Mouse (Mus musculus) liver, embryonic 15.5 days (tissue): ENCODE measurements around the gene Ube2h. TPM values are rescaled to one million over a fixed set of nuclear protein-coding genes. Genes with fewer than 3 reads are reported as not detected.
A peak's percentile ranks its signal among the peaks of the same experiment; 100 is the strongest.
"Not testable (repeated sequence)": the region's sequence is repeated elsewhere in the genome, so short reads cannot be mapped to it uniquely, and the experiment has no call there.

Experiments
- ATAC-seq: fragments of 200-750 bp; cut with Nextera tagmentation; 2 replicates; pipeline ENCODE4 v1.8.0; 2017; ENCODE audit warnings: moderate number of reproducible peaks, mild to moderate bottlenecking, moderate library complexity; ENCODE audit not compliant: insufficient read depth
- H3K27ac ChIP-seq: fragments of 300-500 bp; sonication (generic); replicated peaks from 2 replicates; pipeline ENCODE4 v1.5.1; 2015; ENCODE audit warnings: mild to moderate bottlenecking, inconsistent platforms
- H3K27me3 ChIP-seq: fragments of 300-500 bp; sonication (generic); 2 replicates; pipeline ENCODE4 v1.6.1; 2015; ENCODE audit warnings: mild to moderate bottlenecking, inconsistent platforms
- H3K36me3 ChIP-seq: fragments of 300-500 bp; sonication (generic); replicated peaks from 2 replicates; pipeline ENCODE4 v1.6.1; 2015; ENCODE audit warnings: moderate library complexity, mild to moderate bottlenecking, inconsistent platforms
- H3K4me1 ChIP-seq: fragments of 300-500 bp; sonication (generic); replicated peaks from 2 replicates; pipeline ENCODE4 v1.6.1; 2015; ENCODE audit warnings: inconsistent platforms
- H3K4me2 ChIP-seq: fragments of 300-500 bp; sonication (generic); 2 replicates; pipeline ENCODE4 v1.6.1; 2015; ENCODE audit warnings: moderate library complexity, mild to moderate bottlenecking, inconsistent platforms
- H3K4me3 ChIP-seq: fragments of 300-500 bp; sonication (generic); replicated peaks from 2 replicates; pipeline ENCODE4 v1.5.1; 2015; ENCODE audit warnings: mild to moderate bottlenecking, inconsistent platforms
- H3K9ac ChIP-seq: fragments of 300-500 bp; sonication (generic); 2 replicates; pipeline ENCODE4 v1.6.1; 2015; ENCODE audit warnings: moderate library complexity, mild to moderate bottlenecking, inconsistent platforms
- H3K9me3 ChIP-seq: fragments of 300-500 bp; sonication (generic); replicated peaks from 2 replicates; pipeline ENCODE4 v1.6.1; 2016; ENCODE audit warnings: inconsistent platforms
- WGBS: fragments of 180-500 bp; shearing (Covaris S2); methylation state at CpG from one replicate; pipeline ENCODE4 v1.1.7; 2015; ENCODE audit warnings: mixed read lengths; ENCODE audit not compliant: insufficient replicate concordance; 5-methylcytosine and 5-hydroxymethylcytosine counted together
- polyA plus RNA-seq: library from polyadenylated mRNA; unstranded; fragments of >200 nt; fragmentation: Nextera tagmentation; extraction: Ambion mirVana; gene quantifications from 2 replicates; pipeline ENCODE4 v1.2.1, GENCODE M21; 2015

Ube2h gene
- polyA plus RNA-seq, 1 experiment from 2014 or later = 33.8 TPM

GRCm38 (mm10) chr6:30325932-30326501 lies 21.7 kb upstream of the Ube2h start:
- Histone ChIP-seq H3K27me3 (peaks cover 28% of the 10 kb centered on the region), H3K4me2 (peak overlapping the region; percentile 21; the same call in 1 of the 2 replicates), H3K9ac (no peak overlapping the region), H3K27ac (peak overlapping the region; percentile 51; the same call in 1 of the 2 replicates), H3K9me3 (no peaks in the 10 kb centered on the region), H3K4me3 (no peak overlapping the region), H3K4me1 (peaks cover 14% of the 10 kb centered on the region), H3K36me3 (no peaks in the 10 kb centered on the region)
- ATAC-seq = no peak
- 7% methylated on average over 3 of the region's 4 CpGs for WGBS

- ATAC-seq = no peak
- Histone ChIP-seq H3K4me3 (no peak overlapping the region), H3K27ac (no peak overlapping the region), H3K36me3 (no peaks in the 10 kb centered on the region), H3K9ac (no peak overlapping the region), H3K4me1 (peaks cover 3% of the 10 kb centered on the region; the same call in 1 of the 2 replicates), H3K27me3 (no peaks in the 10 kb centered on the region; the same call in 1 of the 2 replicates), H3K4me2 (no peak overlapping the region), H3K9me3 (no peaks in the 10 kb centered on the region)
- 30% methylated on average over 4 of the region's 4 CpGs for WGBS
Observed at GRCm38 (mm10) chr6:30321002-30321401, 16.7 kb upstream of the Ube2h start.

DNA sequence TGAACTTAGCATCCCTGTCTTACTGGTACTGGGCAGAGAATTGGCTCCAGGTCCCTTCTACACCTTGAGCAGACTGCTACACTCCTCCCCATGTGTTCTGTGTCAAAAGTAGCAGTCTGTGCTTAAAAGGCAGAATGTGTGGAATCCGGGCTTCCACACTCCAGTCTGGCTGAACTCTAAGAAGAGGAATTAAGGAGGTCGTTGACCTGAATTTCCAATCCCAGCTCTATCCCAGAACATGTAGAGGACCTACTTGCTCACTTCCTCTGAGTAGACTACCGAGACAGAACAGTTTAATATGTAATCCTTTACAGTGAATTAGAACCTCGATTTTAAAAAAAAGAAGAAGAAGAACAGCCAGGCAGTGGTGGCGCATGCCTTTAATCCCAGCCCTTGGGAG lies 14.9 kb upstream of the Ube2h start:
- Histone ChIP-seq H3K27ac (no peak overlapping the region), H3K9me3 (no peaks in the 10 kb centered on the region), H3K27me3 (no peaks in the 10 kb centered on the region; the same call in 1 of the 2 replicates), H3K4me3 (no peak overlapping the region), H3K9ac (no peak overlapping the region), H3K36me3 (no peaks in the 10 kb centered on the region), H3K4me2 (no peak overlapping the region), H3K4me1 (no peaks in the 10 kb centered on the region)
- 57% methylated on average over 5 of the region's 5 CpGs for WGBS
- no peak for ATAC-seq

DNA sequence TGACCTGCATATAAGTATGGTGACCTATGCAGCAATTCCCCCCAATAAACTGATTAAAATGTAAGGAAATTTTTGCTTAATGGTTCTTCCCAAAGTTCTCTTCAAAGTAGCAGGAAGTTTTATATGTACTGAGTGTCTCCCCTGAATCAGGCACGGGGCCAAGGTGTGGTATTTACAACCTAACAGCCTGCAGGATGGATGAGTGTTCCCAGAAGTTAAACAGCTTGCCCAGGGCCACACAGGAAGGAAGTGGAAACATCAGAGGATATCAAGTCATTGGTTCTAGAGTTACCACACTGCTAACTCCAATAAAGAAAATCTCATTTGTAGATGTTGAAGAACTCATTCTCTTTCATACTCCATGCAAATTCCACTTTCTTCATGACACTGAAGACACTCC lies 7.7 kb upstream of the Ube2h start:
- H3K36me3 ChIP-seq = no peaks in the 10 kb centered on the region
- WGBS = 37% methylated on average over 1 of the region's 1 CpGs
- H3K9ac ChIP-seq = no peak overlapping the region
- ATAC-seq = no peak
- no peaks in the 10 kb centered on the region for H3K9me3 ChIP-seq
- H3K27ac ChIP-seq = no peak overlapping the region
- peaks cover 27% of the 10 kb centered on the region for H3K4me1 ChIP-seq
- H3K4me3 ChIP-seq = no peak overlapping the region
- H3K27me3 ChIP-seq = no peaks in the 10 kb centered on the region
- H3K4me2 ChIP-seq = no peak overlapping the region

DNA sequence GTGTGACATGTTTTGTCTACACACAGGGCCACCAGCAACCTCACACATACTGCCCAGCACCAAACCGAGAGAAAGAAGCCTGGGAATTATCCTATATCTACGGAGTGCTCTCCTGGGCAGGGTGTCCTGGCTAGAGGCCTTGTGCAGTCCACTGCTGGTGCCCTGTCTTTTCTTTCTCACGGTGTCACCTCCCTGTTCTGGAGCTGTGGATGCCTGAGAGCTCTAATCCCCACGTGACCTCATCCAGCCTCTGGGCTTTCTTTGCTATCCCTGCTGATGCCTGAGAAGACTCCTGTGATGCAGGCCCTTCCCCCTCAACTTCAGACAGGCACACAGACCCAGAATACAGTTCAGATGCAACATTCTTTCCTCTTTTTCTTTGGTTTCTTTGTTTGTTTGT lies 4.4 kb upstream of the Ube2h start:
- 70% methylated on average over 4 of the region's 4 CpGs for WGBS
- no peak for ATAC-seq
- peak overlapping the region; percentile 56; the same call in 1 of the 2 replicates for H3K4me2 ChIP-seq
- H3K9ac ChIP-seq = no peak overlapping the region; the same call in 1 of the 2 replicates
- peaks cover 52% of the 10 kb centered on the region for H3K4me1 ChIP-seq
- H3K27me3 ChIP-seq = no peaks in the 10 kb centered on the region
- H3K27ac ChIP-seq = peak overlapping the region; percentile 94
- no peak overlapping the region for H3K4me3 ChIP-seq
- H3K36me3 ChIP-seq = no peaks in the 10 kb centered on the region
- no peaks in the 10 kb centered on the region for H3K9me3 ChIP-seq

DNA sequence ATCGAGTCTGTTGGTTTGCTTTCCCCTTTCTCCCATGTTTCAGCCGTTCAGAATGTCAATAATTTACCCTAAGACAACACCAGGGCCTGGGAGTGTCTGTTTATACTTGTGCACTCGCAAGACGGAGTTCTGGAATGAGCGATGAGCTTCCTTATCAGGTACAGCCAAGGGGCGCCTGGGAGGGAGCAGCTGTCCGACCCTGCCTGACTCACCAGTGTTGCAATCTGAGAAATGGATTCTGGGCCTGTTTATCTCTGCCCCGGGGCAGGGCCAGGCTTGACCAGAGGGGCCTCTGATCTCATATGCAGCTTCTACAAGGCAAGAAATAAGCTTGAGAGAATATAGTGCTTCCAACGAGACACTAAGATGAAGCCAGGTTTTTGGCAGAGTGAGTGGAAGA lies 3.4 kb upstream of the Ube2h start:
- Histone ChIP-seq H3K27ac (peak overlapping the region; percentile 94), H3K27me3 (no peaks in the 10 kb centered on the region), H3K36me3 (no peaks in the 10 kb centered on the region), H3K4me1 (peaks cover 61% of the 10 kb centered on the region), H3K9me3 (no peaks in the 10 kb centered on the region), H3K4me2 (peak overlapping the region; percentile 56), H3K4me3 (peak overlapping the region; percentile 14), H3K9ac (peak overlapping the region; percentile 41)
- WGBS = 5% methylated on average over 9 of the region's 9 CpGs
- peak; percentile 88 for ATAC-seq

DNA sequence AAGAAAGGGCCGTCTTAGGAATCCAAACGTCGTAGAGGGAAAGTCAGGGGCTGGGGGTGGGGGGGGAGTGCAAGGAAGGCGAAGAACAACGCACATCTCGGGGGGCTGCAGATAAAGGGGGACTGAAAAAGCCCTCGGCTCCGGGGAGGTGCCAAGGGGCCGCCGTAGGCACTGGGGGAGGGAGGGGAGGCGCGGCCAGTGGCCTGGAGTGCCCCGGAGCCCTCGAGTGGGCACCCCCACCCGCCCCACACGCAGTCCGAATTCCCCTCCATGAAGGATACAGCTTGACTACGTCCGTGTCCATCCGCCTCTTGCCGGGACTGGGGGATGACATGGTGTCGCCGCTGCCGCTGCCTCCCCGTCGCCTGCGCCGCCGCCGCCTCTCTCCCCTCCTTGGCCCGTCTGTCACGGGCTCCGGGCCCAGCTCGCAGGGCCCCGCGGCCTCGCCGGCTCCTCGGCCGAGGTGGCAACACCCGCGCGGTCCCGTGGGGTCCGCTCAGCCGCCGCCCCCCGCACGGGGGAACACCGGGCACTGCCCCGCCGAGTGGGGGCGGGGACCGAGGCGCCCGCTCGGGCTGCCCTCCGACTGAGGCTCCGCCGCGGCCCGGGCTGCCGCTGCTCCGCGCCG lies 454 bp downstream of the Ube2h start:
- Histone ChIP-seq H3K9ac (peak overlapping the region; percentile 86), H3K4me2 (peak overlapping the region; percentile 75), H3K4me1 (peaks cover 86% of the 10 kb centered on the region), H3K4me3 (peak overlapping the region; percentile 71), H3K27ac (peak overlapping the region; percentile 97)
- ATAC-seq = peak; percentile 7
- WGBS = under 1% methylated on average over 54 of the region's 66 CpGs
- H3K36me3 ChIP-seq, H3K9me3 ChIP-seq, H3K27me3 ChIP-seq: not testable (repeated sequence)

DNA sequence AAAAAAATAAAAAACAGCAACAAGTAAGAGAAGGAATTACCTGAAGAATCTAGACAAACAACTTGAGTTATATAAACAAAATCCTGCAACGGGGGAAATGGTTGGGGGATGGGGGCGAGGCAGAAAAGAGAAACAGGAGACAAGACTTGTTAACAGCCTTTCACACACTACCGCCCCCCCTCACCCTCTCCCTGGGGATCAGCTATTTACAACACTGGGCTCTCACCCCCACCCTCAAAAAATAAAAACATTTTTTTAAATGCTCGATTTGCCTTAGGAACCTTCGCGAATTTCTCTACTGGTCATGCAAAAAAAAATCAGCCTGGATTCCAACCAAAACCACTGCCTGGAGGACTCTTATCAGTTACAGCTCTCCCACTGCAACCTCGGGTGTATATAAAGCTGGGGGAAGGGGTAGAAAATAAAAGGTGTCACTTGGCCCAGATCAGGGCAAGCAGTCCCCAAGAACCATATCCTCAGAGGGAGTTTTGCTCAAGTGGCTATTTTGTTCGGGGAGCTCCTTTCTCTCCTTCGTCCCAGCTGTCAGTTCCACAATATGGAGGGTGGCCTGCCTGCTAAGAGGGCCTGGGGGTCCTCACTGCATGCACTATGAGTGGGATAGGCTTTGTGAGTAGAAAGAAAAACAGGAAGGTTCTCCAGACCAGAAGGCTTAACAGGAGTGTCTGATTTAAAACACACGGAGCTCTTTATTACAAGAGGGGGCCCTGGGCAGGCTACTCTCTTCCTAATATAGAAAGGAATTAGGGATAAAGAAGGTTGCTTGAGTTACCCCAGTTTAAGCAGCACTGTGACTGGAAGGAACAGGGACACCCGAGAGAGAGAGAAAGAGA lies 1.3 kb downstream of the Ube2h start:
- WGBS = 4% methylated on average over 11 of the region's 11 CpGs
- peak overlapping the region; percentile 97 for H3K27ac ChIP-seq
- H3K9ac ChIP-seq = peak overlapping the region; percentile 86
- H3K9me3 ChIP-seq = no peaks in the 10 kb centered on the region
- peaks cover 84% of the 10 kb centered on the region for H3K4me1 ChIP-seq
- no peak for ATAC-seq
- peaks cover 9% of the 10 kb centered on the region for H3K36me3 ChIP-seq
- H3K4me2 ChIP-seq = peak overlapping the region; percentile 75
- H3K4me3 ChIP-seq = peak overlapping the region; percentile 71
- no peaks in the 10 kb centered on the region for H3K27me3 ChIP-seq

DNA sequence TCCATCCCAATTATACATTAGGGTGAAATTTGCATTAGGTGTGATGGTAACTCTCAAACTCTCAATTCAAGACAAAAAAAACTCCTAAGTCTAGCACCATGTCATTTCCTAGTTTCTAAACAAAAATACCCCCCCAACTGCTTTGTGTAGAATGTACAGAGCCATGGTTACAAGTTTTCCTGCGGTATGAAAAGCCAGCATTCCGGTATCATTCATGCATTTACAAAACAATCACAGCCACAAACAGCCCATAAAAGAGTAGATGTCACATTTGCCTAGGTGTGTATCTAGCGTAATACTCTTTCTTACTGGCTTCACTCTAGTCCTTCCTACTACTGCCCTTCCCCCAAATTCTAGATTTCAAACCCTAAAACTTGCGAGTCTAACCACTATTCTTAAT lies 2.2 kb downstream of the Ube2h start:
- Histone ChIP-seq H3K4me3 (peak overlapping the region; percentile 71), H3K9ac (0 out of 2 replicates have a peak overlapping the region, but pooled peaks have one; percentile 22), H3K4me1 (peaks cover 78% of the 10 kb centered on the region), H3K9me3 (no peaks in the 10 kb centered on the region), H3K27ac (0 out of 2 replicates have a peak overlapping the region, but pooled peaks have one; percentile 83), H3K36me3 (peaks cover 18% of the 10 kb centered on the region), H3K4me2 (peak overlapping the region; percentile 75), H3K27me3 (no peaks in the 10 kb centered on the region)
- no peak for ATAC-seq
- 51% methylated on average over 4 of the region's 4 CpGs for WGBS

GRCm38 (mm10) chr6:30300901-30301300 lies 3.4 kb downstream of the Ube2h start:
- Histone ChIP-seq H3K9me3 (no peaks in the 10 kb centered on the region), H3K4me1 (peaks cover 66% of the 10 kb centered on the region), H3K4me2 (peak overlapping the region; percentile 75), H3K36me3 (peaks cover 27% of the 10 kb centered on the region), H3K27ac (peak overlapping the region; percentile 83), H3K4me3 (peak overlapping the region; percentile 71), H3K27me3 (no peaks in the 10 kb centered on the region), H3K9ac (peak overlapping the region; percentile 22)
- ATAC-seq = no peak
- 54% methylated on average over 7 of the region's 7 CpGs for WGBS

DNA sequence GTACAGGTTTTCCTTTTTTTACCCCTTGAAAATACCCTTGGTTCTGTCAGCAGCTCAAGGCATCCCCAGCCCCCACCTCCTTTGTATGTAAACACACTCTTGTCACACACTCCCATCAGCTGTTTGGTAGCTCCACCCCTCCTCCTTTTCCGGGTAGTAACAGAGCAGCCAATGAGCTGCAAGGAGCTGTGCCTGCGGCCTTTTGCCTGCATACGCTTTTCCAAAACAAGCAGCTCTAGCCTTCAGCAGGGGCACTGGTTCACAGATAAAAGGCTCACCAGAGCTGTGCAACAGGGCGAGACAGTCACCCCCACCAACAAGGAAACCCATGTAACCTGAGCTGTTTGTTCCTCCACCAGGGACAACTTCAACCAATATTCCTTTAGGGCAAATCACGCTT lies 4.0 kb downstream of the Ube2h start:
- H3K27ac ChIP-seq = peak overlapping the region; percentile 83
- peak overlapping the region; percentile 71 for H3K4me3 ChIP-seq
- no peaks in the 10 kb centered on the region for H3K9me3 ChIP-seq
- peaks cover 32% of the 10 kb centered on the region for H3K36me3 ChIP-seq
- peak overlapping the region; percentile 22 for H3K9ac ChIP-seq
- no peaks in the 10 kb centered on the region for H3K27me3 ChIP-seq
- H3K4me1 ChIP-seq = peaks cover 62% of the 10 kb centered on the region
- peak; percentile 60 for ATAC-seq
- H3K4me2 ChIP-seq = peak overlapping the region; percentile 75
- 9% methylated on average over 5 of the region's 5 CpGs for WGBS
